Mouse (Mus musculus) macrophage (primary cell): Measurements from ENCODE around the gene Slc19a1. TPM values are rescaled to one million over a fixed set of nuclear protein-coding genes. Genes with fewer than 3 reads are reported as not detected.

Experiments used
- H3K27ac ChIP-seq: fragments of 350-480 bp; formaldehyde crosslinking; 2 replicates; pipeline ENCODE4 v1.9.0; 2021
- H3K36me3 ChIP-seq: fragments of 350-480 bp; formaldehyde crosslinking; 2 replicates; pipeline ENCODE4 v1.9.0; 2021; ENCODE audit errors: inconsistent target
- H3K4me3 ChIP-seq: fragments of 350-480 bp; formaldehyde crosslinking; 2 replicates; pipeline ENCODE4 v1.9.0; 2021; ENCODE audit errors: inconsistent target
- H3K79me2 ChIP-seq: fragments of 350-480 bp; formaldehyde crosslinking; 2 replicates; pipeline ENCODE4 v1.9.0; 2021; ENCODE audit errors: inconsistent target
- WGBS: methylation state at CpG from one replicate; pipeline ENCODE4 v1.1.7; 2026; ENCODE audit warnings: inconsistent platforms; ENCODE audit not compliant: missing documents; 5-methylcytosine and 5-hydroxymethylcytosine counted together
- polyA plus RNA-seq: library from polyadenylated mRNA; stranded (reverse); fragments of 250-400 nt; gene quantifications from 3 replicates; pipeline ENCODE4 v1.2.4, GENCODE M21; 2018; ENCODE audit warnings: inconsistent platforms

Slc19a1 gene
- polyA plus RNA-seq, 1 experiment from 2014 or later, result 4.5 TPM

- Histone ChIP-seq H3K4me3 (no peak overlapping the region), H3K36me3 (no peaks in the 10 kb centered on the region), H3K27ac (no peak overlapping the region), H3K79me2 (no peaks in the 10 kb centered on the region)
- 81% methylated on average over 13 of the region's 13 CpGs for WGBS
Measured at GRCm38 (mm10) chr10:77022301-77023130, 9.5 kb upstream of the Slc19a1 start.

- WGBS, result 83% methylated on average over 5 of the region's 5 CpGs
- no peaks in the 10 kb centered on the region for H3K36me3 ChIP-seq
- H3K27ac ChIP-seq, result no peak overlapping the region
- no peaks in the 10 kb centered on the region for H3K79me2 ChIP-seq
- H3K4me3 ChIP-seq, result no peak overlapping the region
Measured at GRCm38 (mm10) chr10:77024231-77024630, 7.8 kb upstream of the Slc19a1 start.

DNA sequence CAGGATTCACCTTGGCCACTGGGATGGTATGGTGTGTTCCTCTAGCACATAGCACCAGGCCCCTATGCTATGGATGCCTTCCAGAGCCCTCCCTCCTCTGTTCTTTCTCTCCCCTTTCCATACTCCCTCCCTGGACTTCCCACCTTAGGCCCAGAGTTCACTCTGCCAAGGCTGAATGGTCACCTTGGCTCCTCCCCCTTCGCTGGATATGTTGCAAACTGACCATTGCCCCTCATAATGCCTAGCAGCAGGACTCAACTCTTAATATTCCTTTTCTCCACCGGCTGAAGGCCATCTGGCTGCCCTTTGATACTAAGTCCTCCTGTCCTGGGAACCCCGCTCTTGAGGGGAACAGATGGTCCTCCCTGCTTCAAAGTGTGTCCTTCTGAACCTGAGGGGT lies 5.1 kb upstream of the Slc19a1 start:
- 78% methylated on average over 3 of the region's 3 CpGs for WGBS
- Histone ChIP-seq H3K27ac (no peak overlapping the region), H3K4me3 (no peak overlapping the region), H3K36me3 (no peaks in the 10 kb centered on the region), H3K79me2 (no peaks in the 10 kb centered on the region)

DNA sequence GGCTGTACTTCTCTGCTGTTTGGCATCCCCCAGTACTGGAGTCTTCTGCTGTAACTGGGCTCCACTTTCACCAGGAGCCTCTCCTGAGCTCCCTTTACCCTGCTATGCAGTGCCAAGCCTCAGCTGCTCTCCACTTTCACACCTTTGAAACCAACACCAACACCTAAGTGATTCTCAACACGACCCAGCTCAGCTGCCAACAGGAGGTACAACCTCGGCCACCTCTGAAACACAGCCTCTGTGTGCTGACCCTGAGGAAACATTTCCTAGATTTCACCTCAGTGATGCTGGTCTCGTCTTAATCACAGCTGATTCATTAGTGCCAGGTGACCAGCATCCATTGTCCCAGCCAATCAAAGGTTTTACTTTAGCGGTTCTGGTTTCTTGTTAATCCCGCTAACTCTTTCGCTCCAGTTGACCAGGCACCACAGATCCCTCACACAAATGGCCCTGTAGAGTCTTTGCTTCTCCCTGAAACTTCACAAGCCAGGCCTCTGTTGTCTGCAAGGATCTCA lies 3.2 kb upstream of the Slc19a1 start:
- Histone ChIP-seq H3K27ac (no peak overlapping the region), H3K36me3 (no peaks in the 10 kb centered on the region), H3K4me3 (no peak overlapping the region), H3K79me2 (no peaks in the 10 kb centered on the region)
- WGBS, result 83% methylated on average over 6 of the region's 6 CpGs

GRCm38 (mm10) chr10:77029761-77030160 lies 2.3 kb upstream of the Slc19a1 start:
- no peaks in the 10 kb centered on the region for H3K79me2 ChIP-seq
- no peaks in the 10 kb centered on the region for H3K36me3 ChIP-seq
- H3K4me3 ChIP-seq, result no peak overlapping the region
- WGBS, result 94% methylated on average over 4 of the region's 4 CpGs
- no peak overlapping the region for H3K27ac ChIP-seq

GRCm38 (mm10) chr10:77030666-77031065 lies 1.4 kb upstream of the Slc19a1 start:
- no peak overlapping the region for H3K4me3 ChIP-seq
- WGBS, result 91% methylated on average over 5 of the region's 5 CpGs
- no peaks in the 10 kb centered on the region for H3K36me3 ChIP-seq
- no peaks in the 10 kb centered on the region for H3K79me2 ChIP-seq
- no peak overlapping the region for H3K27ac ChIP-seq

DNA sequence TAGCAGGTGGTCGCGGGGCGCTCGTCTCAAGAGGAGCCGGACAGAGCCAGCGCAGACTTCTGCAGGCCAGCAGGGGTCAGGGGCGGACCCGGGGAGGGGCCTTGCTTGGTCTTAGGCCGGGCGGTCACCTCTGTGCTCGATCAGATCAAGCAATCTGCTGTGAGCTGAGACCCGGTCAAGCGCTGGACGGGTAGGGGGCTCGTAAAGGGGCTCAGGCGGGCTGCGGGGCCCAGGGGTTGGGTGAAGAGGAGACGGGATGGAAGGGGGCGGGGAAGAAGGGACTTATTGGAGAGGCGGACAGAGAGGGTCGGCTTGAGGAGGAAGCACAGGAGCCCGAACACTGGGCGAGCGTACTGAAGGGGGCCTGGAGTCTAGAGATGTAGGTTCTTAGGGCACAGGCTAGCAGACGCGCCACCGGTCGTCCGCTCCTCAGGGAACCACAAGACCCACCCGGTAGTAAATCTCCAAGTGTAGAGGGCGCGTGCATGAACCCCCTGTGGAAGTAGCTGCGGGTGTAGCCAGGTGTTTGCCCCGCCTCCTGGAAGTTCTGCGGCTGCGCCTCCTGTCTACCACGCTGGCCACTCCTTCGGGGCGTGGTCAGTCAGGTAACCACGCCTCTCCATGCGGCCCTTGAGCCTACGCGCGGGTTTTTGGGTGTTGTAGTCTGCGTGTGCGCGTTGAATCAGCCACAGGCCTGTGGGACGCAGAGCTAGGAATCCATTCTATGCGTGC lies 716 bp downstream of the Slc19a1 start:
- WGBS, result 2% methylated on average over 48 of the region's 49 CpGs
- no peaks in the 10 kb centered on the region for H3K79me2 ChIP-seq
- peak overlapping the region; percentile 64 for H3K4me3 ChIP-seq
- H3K36me3 ChIP-seq, result no peaks in the 10 kb centered on the region
- 0 out of 2 replicates have a peak overlapping the region, but pooled peaks have one; percentile 8 for H3K27ac ChIP-seq

DNA sequence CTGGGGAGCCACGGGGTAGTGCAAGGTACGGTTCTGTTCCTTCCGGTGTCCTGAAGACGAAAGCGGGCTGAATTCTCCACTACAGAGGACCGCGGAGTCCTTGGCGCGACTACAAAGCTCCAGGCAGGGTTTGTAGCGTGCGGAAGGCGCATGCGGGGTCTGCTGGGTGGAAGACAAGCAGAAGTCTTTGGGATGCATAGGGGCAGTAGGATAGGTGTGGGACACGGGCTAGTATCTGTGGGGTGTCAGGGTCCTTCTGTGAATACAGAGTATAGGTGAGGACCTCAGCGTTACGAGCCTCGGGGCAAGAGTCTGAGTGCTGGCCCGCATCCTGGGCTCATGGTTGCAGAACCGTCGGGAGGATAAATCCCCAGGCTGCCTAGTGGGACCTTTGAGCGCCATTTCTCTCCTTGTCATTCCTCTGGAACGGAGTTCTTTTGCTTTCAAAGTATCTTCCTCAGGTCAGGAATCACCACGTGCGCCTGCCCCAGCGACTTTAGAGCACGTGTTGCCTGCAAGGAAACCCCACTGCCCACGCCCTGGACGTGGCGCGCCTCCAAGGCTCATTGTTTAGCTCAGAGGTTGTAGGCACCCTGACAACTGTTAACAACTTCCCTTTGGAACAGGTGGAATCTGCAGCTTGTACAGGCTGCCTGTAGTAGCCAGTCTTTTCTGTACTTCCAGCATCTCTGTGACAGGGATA lies 1.4 kb downstream of the Slc19a1 start:
- WGBS, result 3% methylated on average over 30 of the region's 30 CpGs
- Histone ChIP-seq H3K36me3 (no peaks in the 10 kb centered on the region), H3K79me2 (no peaks in the 10 kb centered on the region), H3K4me3 (peak overlapping the region; percentile 64), H3K27ac (0 out of 2 replicates have a peak overlapping the region, but pooled peaks have one; percentile 8)

- WGBS, result 78% methylated on average over 6 of the region's 6 CpGs
- no peak overlapping the region for H3K4me3 ChIP-seq
- H3K79me2 ChIP-seq, result no peaks in the 10 kb centered on the region
- no peak overlapping the region for H3K27ac ChIP-seq
- H3K36me3 ChIP-seq, result no peaks in the 10 kb centered on the region
Measured at GRCm38 (mm10) chr10:77035487-77035886, 3.4 kb downstream of the Slc19a1 start.

DNA sequence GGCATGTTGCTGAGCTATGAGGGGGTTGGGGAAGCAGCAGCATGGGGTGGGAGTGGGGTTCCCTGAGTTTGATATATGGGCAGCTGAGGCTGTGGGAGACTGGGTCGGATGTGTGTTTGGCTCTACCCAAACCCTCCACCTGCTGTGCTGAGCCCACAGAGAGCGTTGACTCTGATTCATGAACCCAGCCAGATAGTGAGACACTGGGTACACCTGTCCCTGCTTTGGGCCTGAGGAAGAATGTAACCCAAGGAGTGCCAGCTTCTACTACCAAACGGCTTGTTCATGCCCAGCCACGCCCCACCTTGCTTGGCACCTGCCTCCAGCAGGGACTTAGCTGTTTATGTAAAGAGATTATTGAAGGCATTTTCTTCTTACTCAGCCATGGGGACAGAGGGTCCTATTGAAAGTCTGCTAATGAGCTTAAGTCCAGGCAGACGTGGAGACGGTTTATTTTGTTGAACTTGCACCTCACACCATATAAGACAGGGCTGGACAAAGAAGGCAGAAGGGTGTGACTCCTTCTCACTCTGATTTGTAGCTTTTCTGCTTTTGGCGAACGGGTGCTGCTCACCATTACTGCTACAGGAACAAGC lies 6.6 kb downstream of the Slc19a1 start:
- Histone ChIP-seq H3K36me3 (no peaks in the 10 kb centered on the region), H3K79me2 (no peaks in the 10 kb centered on the region)
- 94% methylated on average over 8 of the region's 8 CpGs for WGBS

GRCm38 (mm10) chr10:77048196-77048595 lies 16.2 kb downstream of the Slc19a1 start:
- no peaks in the 10 kb centered on the region for H3K79me2 ChIP-seq
- WGBS, result 91% methylated on average over 3 of the region's 4 CpGs
- H3K4me3 ChIP-seq, result no peak overlapping the region
- no peak overlapping the region for H3K27ac ChIP-seq
- H3K36me3 ChIP-seq, result no peaks in the 10 kb centered on the region

More for the DNA sequence above, 6.6 kb downstream of the Slc19a1 start:
- Histone ChIP-seq H3K27ac (no peak overlapping the region), H3K4me3 (no peak overlapping the region)

DNA sequence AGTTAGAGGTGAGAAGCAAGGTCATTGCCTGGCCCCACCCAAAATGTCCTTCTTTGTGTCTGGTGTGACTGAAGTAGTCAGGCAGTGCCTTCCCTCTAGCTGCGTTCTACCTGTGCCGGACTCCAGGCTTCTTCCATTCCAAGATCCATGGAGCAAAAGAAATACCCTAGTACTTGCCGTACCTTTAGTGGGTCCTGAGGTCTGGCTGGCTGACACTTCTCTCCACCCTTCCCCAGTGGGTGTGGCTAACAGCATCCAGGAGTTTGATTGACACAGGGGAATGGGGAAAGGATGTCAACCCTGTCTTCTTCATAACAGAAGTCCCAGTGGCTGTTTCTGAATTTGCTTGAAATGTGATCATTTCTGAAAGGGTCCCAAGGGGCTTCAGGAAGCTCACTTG lies 16.6 kb downstream of the Slc19a1 start:
- H3K79me2 ChIP-seq, result no peaks in the 10 kb centered on the region
- no peak overlapping the region for H3K4me3 ChIP-seq
- 93% methylated on average over 3 of the region's 3 CpGs for WGBS
- no peaks in the 10 kb centered on the region for H3K36me3 ChIP-seq
- no peak overlapping the region for H3K27ac ChIP-seq

DNA sequence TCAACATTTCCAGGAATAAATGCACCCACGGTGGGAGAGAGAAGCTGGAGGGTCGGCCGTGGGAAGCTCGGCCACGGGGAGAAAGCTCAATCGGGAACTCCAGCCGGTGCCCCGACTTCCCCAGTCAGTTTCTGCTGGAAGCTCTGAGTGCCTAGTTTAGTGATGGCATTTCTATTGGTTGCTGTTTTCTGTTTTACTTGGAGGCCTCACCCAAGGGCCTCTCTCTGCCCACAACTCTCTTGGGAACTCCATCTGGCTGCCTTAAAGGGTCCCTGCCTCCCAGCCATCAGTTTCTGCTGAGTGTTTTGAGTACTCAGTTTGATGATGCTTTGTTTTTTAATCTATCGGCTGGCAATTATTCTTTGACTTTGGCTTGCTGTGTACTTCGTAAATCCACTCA lies 24.7 kb downstream of the Slc19a1 start:
- Histone ChIP-seq H3K79me2 (no peaks in the 10 kb centered on the region), H3K27ac (no peak overlapping the region), H3K4me3 (no peak overlapping the region), H3K36me3 (no peaks in the 10 kb centered on the region)
- WGBS, result 90% methylated on average over 9 of the region's 10 CpGs

- Histone ChIP-seq H3K27ac (no peak overlapping the region), H3K4me3 (no peak overlapping the region), H3K79me2 (no peaks in the 10 kb centered on the region), H3K36me3 (no peaks in the 10 kb centered on the region)
- WGBS, result 42% methylated on average over 3 of the region's 3 CpGs
Measured at GRCm38 (mm10) chr10:77061426-77061825, 29.4 kb downstream of the Slc19a1 start.
